Mouse (Mus musculus): ENCODE data around the gene Smyd3.

GRCm38 (mm10) chr1:178915056-178915455 lies 602.8 kb downstream of the Smyd3 start:
- TF ChIP-seq CTCF (IDR thresholded peaks at IDR 0.05; ENCODE audit: low read depth): no peak
- no peak for TF ChIP-seq EP300 (optimal IDR thresholded peaks at IDR 0.05)

All from stomach, postnatal 0 days (tissue).